Mouse (Mus musculus) lung, embryonic 14.5 days (tissue): ENCODE results near the gene Chn2. TPM values are rescaled to one million over a fixed set of nuclear protein-coding genes. Genes with fewer than 3 reads are reported as not detected.

Source experiments
- ATAC-seq: fragments of 200-750 bp; cut with Nextera tagmentation; 2 replicates; pipeline ENCODE4 v1.8.0; 2017; ENCODE audit warnings: mild to moderate bottlenecking, moderate TSS enrichment, moderate library complexity; ENCODE audit not compliant: insufficient read depth
- DNase-seq: peaks from one replicate; pipeline ENCODE4 v3.0.0-alpha.2; 2015
- H3K27ac ChIP-seq: fragments of 300-500 bp; sonication (generic); 2 replicates; pipeline ENCODE4 v1.5.1; 2014; ENCODE audit warnings: low read depth, mild to moderate bottlenecking, moderate library complexity
- H3K27me3 ChIP-seq: fragments of 300-500 bp; sonication (generic); 2 replicates; pipeline ENCODE4 v1.6.1; 2014; ENCODE audit warnings: low read length, control low read depth; ENCODE audit not compliant: insufficient read depth
- H3K36me3 ChIP-seq: fragments of 300-500 bp; sonication (generic); 2 replicates; pipeline ENCODE4 v1.6.1; 2014; ENCODE audit warnings: control low read depth; ENCODE audit not compliant: insufficient read depth
- H3K4me1 ChIP-seq: fragments of 300-500 bp; sonication (generic); 2 replicates; pipeline ENCODE4 v1.6.1; 2014; ENCODE audit warnings: antibody characterized with exemption, control low read depth; ENCODE audit not compliant: insufficient read depth
- H3K4me2 ChIP-seq: fragments of 300-500 bp; sonication (generic); 2 replicates; pipeline ENCODE4 v1.6.1; 2014; ENCODE audit warnings: mild to moderate bottlenecking
- H3K4me3 ChIP-seq: fragments of 300-500 bp; sonication (generic); 2 replicates; pipeline ENCODE4 v1.5.1; 2014; ENCODE audit warnings: low read depth, low read length
- H3K9ac ChIP-seq: fragments of 300-500 bp; sonication (generic); 2 replicates; pipeline ENCODE4 v1.6.1; 2014
- H3K9me3 ChIP-seq: fragments of 300-500 bp; sonication (generic); 2 replicates; pipeline ENCODE4 v1.6.1; 2016; ENCODE audit warnings: low read depth, low read length, control low read depth
- CTCF ChIP-seq: IDR thresholded peaks from 2 replicates; pipeline ENCODE4 v1.5.1; 2016; ENCODE audit warnings: antibody characterized with exemption, low read depth
- WGBS: fragments of 180-500 bp; shearing (Covaris S2); extraction: QIAGEN DNeasy Blood & Tissue Kit; methylation state at CpG from one replicate; pipeline ENCODE4 v1.1.7; 2014; 5-methylcytosine and 5-hydroxymethylcytosine counted together
- polyA plus RNA-seq: library from polyadenylated mRNA; unstranded; fragments of >200 nt; fragmentation: Nextera tagmentation; extraction: Ambion mirVana; gene quantifications from 2 replicates; pipeline ENCODE4 v1.2.1, GENCODE M21; 2014

Chn2 gene
- polyA plus RNA-seq, 1 experiment from 2014 or later = 18.1 TPM

- no peak for TF ChIP-seq CTCF
- Histone ChIP-seq H3K4me1 (peaks cover 16% of the 10 kb centered on the region), H3K4me2 (no peak overlapping the region), H3K9me3 (no peaks in the 10 kb centered on the region), H3K4me3 (no peak overlapping the region), H3K36me3 (no peaks in the 10 kb centered on the region), H3K27me3 (no peaks in the 10 kb centered on the region), H3K9ac (no peak overlapping the region), H3K27ac (no peak overlapping the region)
- DNase-seq = no peak
- WGBS = 50% methylated on average over 4 of the region's 4 CpGs
- ATAC-seq = no peak
These were observed 35.1 kb downstream of the Chn2 start for GRCm38 (mm10) chr6:54074454-54074853.

- no peak overlapping the region for H3K27ac ChIP-seq
- H3K4me3 ChIP-seq = no peak overlapping the region
- ATAC-seq (no peak), DNase-seq (no peak)
- peaks cover 16% of the 10 kb centered on the region for H3K4me1 ChIP-seq
- TF ChIP-seq CTCF = no peak
- 84% methylated on average over 6 of the region's 6 CpGs for WGBS
- no peaks in the 10 kb centered on the region for H3K27me3 ChIP-seq
- no peaks in the 10 kb centered on the region for H3K36me3 ChIP-seq
- no peaks in the 10 kb centered on the region for H3K9me3 ChIP-seq
- no peak overlapping the region for H3K4me2 ChIP-seq
- no peak overlapping the region for H3K9ac ChIP-seq
These were observed 36.1 kb downstream of the Chn2 start for GRCm38 (mm10) chr6:54075419-54075818.

GRCm38 (mm10) chr6:54076625-54077024 lies 37.3 kb downstream of the Chn2 start:
- Histone ChIP-seq H3K9me3 (no peaks in the 10 kb centered on the region), H3K4me3 (no peak overlapping the region), H3K4me2 (no peak overlapping the region), H3K27me3 (no peaks in the 10 kb centered on the region), H3K4me1 (peaks cover 8% of the 10 kb centered on the region; the same call in 1 of the 2 replicates), H3K36me3 (no peaks in the 10 kb centered on the region), H3K9ac (no peak overlapping the region), H3K27ac (no peak overlapping the region)
- WGBS = 78% methylated on average over 5 of the region's 5 CpGs
- DNase-seq = no peak
- TF ChIP-seq CTCF = no peak
- ATAC-seq = no peak

- Histone ChIP-seq H3K27me3 (no peaks in the 10 kb centered on the region), H3K27ac (no peak overlapping the region), H3K9me3 (no peaks in the 10 kb centered on the region), H3K4me1 (peaks cover 6% of the 10 kb centered on the region; the same call in 1 of the 2 replicates), H3K9ac (no peak overlapping the region), H3K36me3 (no peaks in the 10 kb centered on the region), H3K4me3 (no peak overlapping the region), H3K4me2 (no peak overlapping the region)
- ATAC-seq (no peak), DNase-seq (peak; percentile 50)
- 30% methylated on average over 2 of the region's 2 CpGs for WGBS
- TF ChIP-seq CTCF = no peak
These were observed 38.9 kb downstream of the Chn2 start for GRCm38 (mm10) chr6:54078269-54078668.

- ATAC-seq = no peak
- no peaks in the 10 kb centered on the region for H3K27me3 ChIP-seq
- WGBS = 89% methylated on average over 2 of the region's 2 CpGs
- DNase-seq = no peak
- H3K9ac ChIP-seq = no peak overlapping the region
- H3K9me3 ChIP-seq = no peaks in the 10 kb centered on the region
- no peak overlapping the region for H3K4me3 ChIP-seq
- no peak overlapping the region for H3K4me2 ChIP-seq
- no peak for TF ChIP-seq CTCF
- no peak overlapping the region for H3K27ac ChIP-seq
- no peaks in the 10 kb centered on the region for H3K36me3 ChIP-seq
- peaks cover 6% of the 10 kb centered on the region; the same call in 1 of the 2 replicates for H3K4me1 ChIP-seq
These were observed 40.5 kb downstream of the Chn2 start for GRCm38 (mm10) chr6:54079881-54080280.

GRCm38 (mm10) chr6:54080518-54081285 lies 41.3 kb downstream of the Chn2 start:
- TF ChIP-seq CTCF = no peak
- no peak overlapping the region for H3K27ac ChIP-seq
- 89% methylated on average over 15 of the region's 15 CpGs for WGBS
- H3K4me1 ChIP-seq = peaks cover 6% of the 10 kb centered on the region; the same call in 1 of the 2 replicates
- no peaks in the 10 kb centered on the region for H3K9me3 ChIP-seq
- H3K9ac ChIP-seq = no peak overlapping the region
- no peaks in the 10 kb centered on the region for H3K36me3 ChIP-seq
- DNase-seq = no peak
- no peak overlapping the region for H3K4me3 ChIP-seq
- H3K4me2 ChIP-seq = no peak overlapping the region
- no peak for ATAC-seq
- no peaks in the 10 kb centered on the region for H3K27me3 ChIP-seq

GRCm38 (mm10) chr6:54082576-54082975 lies 43.2 kb downstream of the Chn2 start:
- 55% methylated on average over 2 of the region's 2 CpGs for WGBS
- Histone ChIP-seq H3K4me1 (peaks cover 4% of the 10 kb centered on the region; the same call in 1 of the 2 replicates), H3K4me2 (no peak overlapping the region), H3K27ac (no peak overlapping the region), H3K27me3 (no peaks in the 10 kb centered on the region), H3K9ac (no peak overlapping the region), H3K9me3 (no peaks in the 10 kb centered on the region), H3K4me3 (no peak overlapping the region), H3K36me3 (no peaks in the 10 kb centered on the region)
- DNase-seq = no peak
- no peak for TF ChIP-seq CTCF
- no peak for ATAC-seq
